Mouse (Mus musculus) liver, embryonic 11.5 days (tissue): Measurements from ENCODE around the gene Cald1. TPM values are rescaled to one million over a fixed set of nuclear protein-coding genes. Genes with fewer than 3 reads are reported as not detected.

Experiments
- ATAC-seq: fragments of 200-750 bp; cut with Nextera tagmentation; replicated peaks from 2 replicates; pipeline ENCODE4 v1.8.0; 2017; ENCODE audit warnings: moderate number of reproducible peaks, mild to moderate bottlenecking, moderate TSS enrichment, moderate library complexity; ENCODE audit not compliant: low FRiP score
- DNase-seq: peaks from one replicate; pipeline ENCODE4 v3.0.0-alpha.2; 2017; ENCODE audit warnings: low spot score
- H3K27ac ChIP-seq: fragments of 300-500 bp; sonication (generic); 2 replicates; pipeline ENCODE4 v1.5.1; 2014; ENCODE audit warnings: mild to moderate bottlenecking, low read depth, low read length, control low read depth
- H3K27me3 ChIP-seq: fragments of 300-500 bp; sonication (generic); replicated peaks from 2 replicates; pipeline ENCODE4 v1.6.1; 2014; ENCODE audit warnings: low read length, mixed read lengths; ENCODE audit not compliant: control insufficient read depth, insufficient read depth
- H3K36me3 ChIP-seq: fragments of 300-500 bp; sonication (generic); 2 replicates; pipeline ENCODE4 v1.6.1; 2014; ENCODE audit warnings: mild to moderate bottlenecking, low read length, moderate library complexity, mixed read lengths; ENCODE audit not compliant: control insufficient read depth, insufficient read depth
- H3K4me1 ChIP-seq: fragments of 300-500 bp; sonication (generic); replicated peaks from 2 replicates; pipeline ENCODE4 v1.6.1; 2014; ENCODE audit warnings: low read length, mixed read lengths; ENCODE audit not compliant: control insufficient read depth, insufficient read depth
- H3K4me2 ChIP-seq: fragments of 300-500 bp; sonication (generic); 2 replicates; pipeline ENCODE4 v1.6.1; 2014; ENCODE audit warnings: mild to moderate bottlenecking, control low read depth, moderate library complexity
- H3K4me3 ChIP-seq: fragments of 300-500 bp; sonication (generic); 2 replicates; pipeline ENCODE4 v1.5.1; 2014; ENCODE audit warnings: low read depth, low read length, control low read depth
- H3K9ac ChIP-seq: fragments of 300-500 bp; sonication (generic); 2 replicates; pipeline ENCODE4 v1.6.1; 2014; ENCODE audit warnings: low read depth, low read length, control low read depth
- H3K9me3 ChIP-seq: fragments of 300-500 bp; sonication (generic); 2 replicates; pipeline ENCODE4 v1.6.1; 2016; ENCODE audit warnings: low read length, inconsistent platforms, mixed read lengths; ENCODE audit not compliant: control insufficient read depth
- WGBS: fragments of 180-500 bp; shearing (Covaris S2); extraction: QIAGEN DNeasy Blood & Tissue Kit; methylation state at CpG from one replicate; pipeline ENCODE4 v1.1.7; 2014; 5-methylcytosine and 5-hydroxymethylcytosine counted together
- polyA plus RNA-seq: library from polyadenylated mRNA; unstranded; fragments of >200 nt; fragmentation: Nextera tagmentation; extraction: Ambion mirVana; gene quantifications from 2 replicates; pipeline ENCODE4 v1.2.1, GENCODE M21; 2014

The Cald1 gene
- polyA plus RNA-seq, 1 experiment from 2014 or later: 134 TPM

DNA sequence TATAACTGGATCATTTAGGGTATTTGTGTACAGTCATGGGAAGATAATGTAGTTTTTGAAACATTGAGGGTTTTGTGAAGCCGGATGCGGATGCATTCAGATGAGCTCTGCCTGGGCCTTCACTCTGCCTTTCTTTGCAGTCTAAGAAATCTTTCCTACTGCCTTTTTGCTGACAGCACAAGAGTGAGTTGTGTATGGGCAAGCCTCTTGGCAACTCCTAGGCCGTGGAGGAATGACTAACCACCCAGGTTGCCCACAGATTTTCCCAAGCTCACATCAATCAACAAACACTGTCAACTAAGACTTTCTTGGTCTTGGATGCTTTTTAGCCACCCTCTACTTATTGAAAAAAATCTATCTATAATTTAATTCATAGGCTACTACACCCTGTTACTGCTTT, 26.2 kb downstream of the Cald1 start:
- 82% methylated on average over 3 of the region's 3 CpGs for WGBS
- H3K9me3 ChIP-seq: no peaks in the 10 kb centered on the region
- no peaks in the 10 kb centered on the region for H3K27me3 ChIP-seq
- H3K4me1 ChIP-seq: no peaks in the 10 kb centered on the region
- H3K9ac ChIP-seq: no peak overlapping the region
- H3K4me3 ChIP-seq: no peak overlapping the region
- H3K36me3 ChIP-seq: no peaks in the 10 kb centered on the region
- DNase-seq (no peak), ATAC-seq (no peak)
- no peak overlapping the region for H3K27ac ChIP-seq
- no peak overlapping the region for H3K4me2 ChIP-seq

DNA sequence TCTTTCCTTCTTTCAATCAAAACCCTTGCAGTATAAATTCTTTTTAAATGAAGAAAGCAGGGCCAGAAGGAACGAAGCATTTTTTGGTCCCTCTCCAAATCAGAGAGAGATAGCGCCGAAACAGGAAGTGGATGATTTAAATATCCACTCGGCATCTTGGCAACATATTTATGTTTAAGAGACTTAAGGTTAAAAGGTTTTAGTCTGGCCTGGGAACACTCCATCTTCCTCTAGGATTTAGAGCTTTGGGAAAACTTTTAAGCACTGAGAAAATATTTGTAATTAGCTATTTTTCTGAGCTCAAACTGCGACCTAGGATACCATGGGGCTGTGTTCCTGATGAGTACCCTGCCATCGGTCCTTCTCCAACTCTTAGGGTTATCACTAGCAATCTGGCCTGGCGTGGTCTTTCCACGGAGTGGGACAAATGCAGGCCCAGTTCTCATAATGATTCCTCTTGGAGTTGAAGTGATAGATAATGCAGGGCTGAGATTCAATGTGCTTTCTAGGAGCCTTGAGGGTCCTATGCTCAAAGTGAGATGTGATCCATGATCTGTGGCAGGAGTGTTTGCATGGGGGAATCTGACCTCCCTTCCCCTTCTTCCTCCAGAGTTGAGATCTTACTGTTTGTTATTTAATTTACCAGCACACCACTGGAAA, 28.4 kb downstream of the Cald1 start:
- Histone ChIP-seq H3K4me3 (no peak overlapping the region), H3K4me2 (no peak overlapping the region), H3K27ac (no peak overlapping the region), H3K9me3 (no peaks in the 10 kb centered on the region), H3K36me3 (no peaks in the 10 kb centered on the region), H3K9ac (no peak overlapping the region), H3K4me1 (no peaks in the 10 kb centered on the region), H3K27me3 (no peaks in the 10 kb centered on the region)
- peak; percentile 21 for DNase-seq
- WGBS: 61% methylated on average over 8 of the region's 8 CpGs
- ATAC-seq: no peak

DNA sequence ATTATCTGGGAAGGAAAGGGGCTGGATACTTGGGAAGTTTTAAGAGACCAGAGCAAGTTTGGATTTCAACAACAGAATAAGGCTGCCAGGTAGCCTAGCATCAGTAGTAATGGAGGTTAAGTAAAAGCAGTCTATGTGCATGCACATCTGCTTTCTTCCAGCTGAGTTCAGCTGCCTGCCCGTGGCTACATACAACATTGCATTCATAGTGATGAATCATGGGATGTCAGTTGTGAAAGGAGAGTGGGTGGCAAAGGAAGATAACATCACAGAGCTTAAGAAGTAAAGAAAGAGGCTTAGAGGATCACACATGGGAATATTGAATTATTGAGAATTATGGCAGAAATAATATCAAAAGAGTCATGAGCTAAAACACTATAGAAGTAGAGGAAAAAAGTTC, 29.8 kb downstream of the Cald1 start:
- ATAC-seq: no peak
- no peak overlapping the region for H3K4me2 ChIP-seq
- H3K27ac ChIP-seq: no peak overlapping the region
- no peaks in the 10 kb centered on the region for H3K27me3 ChIP-seq
- DNase-seq: no peak
- no peaks in the 10 kb centered on the region for H3K4me1 ChIP-seq
- no peaks in the 10 kb centered on the region for H3K9me3 ChIP-seq
- no peaks in the 10 kb centered on the region for H3K36me3 ChIP-seq
- no peak overlapping the region for H3K4me3 ChIP-seq
- WGBS: 50% methylated on average over 1 of the region's 1 CpGs
- no peak overlapping the region for H3K9ac ChIP-seq

DNA sequence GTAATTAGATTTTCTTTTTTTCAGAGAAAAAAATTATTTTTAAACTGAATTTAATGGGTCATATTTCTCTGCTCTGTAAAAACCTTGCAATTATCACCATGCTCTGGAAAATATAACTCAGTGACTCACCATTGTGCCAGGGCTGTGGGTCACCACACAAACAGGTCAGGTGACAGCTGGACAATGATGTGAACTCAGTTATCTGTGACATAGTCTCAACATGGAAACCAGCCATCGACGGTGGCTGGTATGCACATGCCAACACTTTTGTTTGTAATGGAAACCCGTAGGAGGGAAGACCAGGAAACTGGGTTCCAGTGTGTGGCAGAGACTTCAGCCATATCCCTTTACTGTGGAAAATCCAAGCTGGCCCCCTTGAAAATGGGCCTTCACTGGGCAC, 35.5 kb downstream of the Cald1 start:
- H3K27me3 ChIP-seq: no peaks in the 10 kb centered on the region
- H3K4me1 ChIP-seq: no peaks in the 10 kb centered on the region
- DNase-seq: peak; percentile 15
- no peak overlapping the region for H3K27ac ChIP-seq
- WGBS: 68% methylated on average over 3 of the region's 3 CpGs
- H3K9ac ChIP-seq: no peak overlapping the region
- no peaks in the 10 kb centered on the region for H3K36me3 ChIP-seq
- no peak overlapping the region for H3K4me3 ChIP-seq
- ATAC-seq: no peak
- no peaks in the 10 kb centered on the region for H3K9me3 ChIP-seq
- no peak overlapping the region for H3K4me2 ChIP-seq

DNA sequence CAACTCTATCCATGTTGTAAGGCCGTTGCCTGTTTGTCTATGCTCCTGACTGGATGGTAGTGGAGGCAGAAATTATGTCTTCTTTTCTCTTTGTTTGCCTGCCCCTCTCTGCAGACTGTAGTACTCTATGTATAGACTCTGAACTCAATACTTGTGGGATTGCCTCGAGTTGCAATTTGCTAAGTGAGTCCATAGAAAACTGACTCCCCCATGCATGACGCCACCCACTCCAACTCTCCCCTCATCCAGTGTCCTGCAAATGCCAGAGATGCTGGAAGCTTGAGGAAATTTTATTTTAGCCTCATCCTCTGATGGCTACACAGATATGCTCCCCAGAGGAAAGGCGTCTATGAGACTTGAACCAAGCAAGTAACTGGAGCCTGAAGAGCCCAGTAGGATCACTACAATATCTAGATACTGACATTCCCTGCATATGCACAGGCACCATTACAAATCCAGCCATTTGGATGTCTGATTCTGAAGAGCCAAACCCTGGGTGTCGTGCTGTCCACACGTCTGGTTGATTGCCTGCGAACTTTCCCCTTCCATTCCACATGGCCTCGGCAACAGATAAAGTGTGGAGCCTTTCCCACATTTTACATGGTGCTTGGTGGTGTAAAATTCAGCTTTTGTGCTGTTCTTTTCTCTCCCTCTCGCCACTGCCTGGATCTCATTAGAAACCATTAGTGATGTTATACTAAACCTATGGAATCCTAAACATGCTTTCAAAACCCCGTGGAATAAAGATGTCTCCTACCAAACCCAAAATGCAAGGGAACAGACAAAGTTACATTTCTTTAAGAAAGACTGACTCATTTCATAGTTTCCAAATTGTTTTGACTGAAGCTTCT, 39.5 kb downstream of the Cald1 start:
- DNase-seq: peak; percentile 26
- Histone ChIP-seq H3K4me1 (no peaks in the 10 kb centered on the region), H3K4me3 (no peak overlapping the region), H3K4me2 (no peak overlapping the region), H3K9ac (no peak overlapping the region), H3K36me3 (no peaks in the 10 kb centered on the region), H3K27ac (peak overlapping the region; percentile 30; the same call in 1 of the 2 replicates), H3K27me3 (no peaks in the 10 kb centered on the region), H3K9me3 (no peaks in the 10 kb centered on the region)
- no peak for ATAC-seq
- WGBS: 71% methylated on average over 10 of the region's 10 CpGs

DNA sequence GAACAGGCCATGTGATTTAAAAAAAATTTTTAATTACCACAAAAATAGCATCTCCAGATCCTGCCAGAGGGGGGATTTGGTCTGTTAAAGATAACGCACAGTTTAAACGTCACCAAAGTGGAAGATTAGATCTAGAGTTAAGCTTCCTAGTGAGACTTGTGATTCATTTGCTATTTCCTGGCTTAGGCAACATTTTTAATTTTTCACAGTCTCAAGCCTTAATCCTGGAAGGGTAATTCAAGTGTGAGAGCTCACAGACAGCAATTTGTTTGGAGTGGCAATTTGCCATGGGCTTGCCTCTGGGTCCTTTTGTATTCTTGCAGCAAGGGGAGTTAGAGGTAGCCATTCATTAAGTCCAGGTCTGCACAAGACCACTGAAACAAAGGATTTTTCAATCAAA, 40.4 kb downstream of the Cald1 start:
- H3K27ac ChIP-seq: no peak overlapping the region
- WGBS: 47% methylated on average over 2 of the region's 2 CpGs
- no peaks in the 10 kb centered on the region for H3K4me1 ChIP-seq
- ATAC-seq (no peak), DNase-seq (peak; percentile 5)
- H3K27me3 ChIP-seq: no peaks in the 10 kb centered on the region
- H3K4me2 ChIP-seq: no peak overlapping the region
- no peaks in the 10 kb centered on the region for H3K9me3 ChIP-seq
- H3K4me3 ChIP-seq: no peak overlapping the region
- H3K36me3 ChIP-seq: no peaks in the 10 kb centered on the region
- no peak overlapping the region for H3K9ac ChIP-seq

DNA sequence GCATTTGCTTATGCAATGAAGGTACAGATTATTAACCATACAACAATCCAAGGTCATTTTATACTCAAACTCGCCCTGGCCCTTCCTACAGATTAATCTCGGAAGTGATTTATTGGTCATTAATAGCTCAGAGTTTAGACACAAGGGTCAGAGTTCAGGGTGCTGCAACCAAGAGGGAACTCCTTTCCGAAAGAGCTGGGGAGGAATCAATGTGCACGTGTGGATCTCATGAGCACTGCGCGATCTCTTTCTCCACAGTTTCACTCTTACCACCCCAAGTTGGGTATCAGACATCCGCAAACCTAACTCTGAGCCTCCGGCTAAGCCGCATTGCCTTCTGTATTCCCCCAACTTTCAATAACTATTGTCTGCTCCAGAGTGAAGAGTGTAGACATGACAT, 41.9 kb downstream of the Cald1 start:
- 80% methylated on average over 9 of the region's 9 CpGs for WGBS
- Histone ChIP-seq H3K4me2 (no peak overlapping the region), H3K27me3 (no peaks in the 10 kb centered on the region), H3K9ac (no peak overlapping the region), H3K4me1 (no peaks in the 10 kb centered on the region), H3K9me3 (no peaks in the 10 kb centered on the region), H3K4me3 (no peak overlapping the region), H3K27ac (no peak overlapping the region), H3K36me3 (no peaks in the 10 kb centered on the region)
- ATAC-seq: no peak
- peak; percentile 21 for DNase-seq

DNA sequence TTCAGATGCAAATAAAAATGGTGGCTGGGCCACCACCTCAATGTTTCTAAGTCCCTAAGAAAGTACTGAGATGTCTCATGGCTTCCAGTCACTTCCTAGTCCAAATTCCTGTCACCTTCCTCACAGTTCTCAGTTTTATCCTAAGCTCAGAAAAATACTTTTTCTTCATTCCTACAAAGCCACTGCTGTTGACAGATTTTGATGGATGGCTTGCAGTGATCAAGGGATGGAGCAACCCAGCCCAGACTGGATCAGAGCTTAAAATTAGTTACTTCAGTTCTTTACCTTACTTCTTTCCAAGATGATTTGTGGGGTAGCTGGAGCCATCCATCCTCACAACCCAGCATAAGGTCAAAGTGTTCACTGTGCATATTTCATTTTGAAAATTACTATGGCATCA, 42.8 kb downstream of the Cald1 start:
- H3K9me3 ChIP-seq: no peaks in the 10 kb centered on the region
- DNase-seq: peak; percentile 8
- H3K9ac ChIP-seq: no peak overlapping the region
- H3K27ac ChIP-seq: no peak overlapping the region
- no peaks in the 10 kb centered on the region for H3K4me1 ChIP-seq
- H3K27me3 ChIP-seq: no peaks in the 10 kb centered on the region
- no peak overlapping the region for H3K4me3 ChIP-seq
- no peak for ATAC-seq
- H3K36me3 ChIP-seq: no peaks in the 10 kb centered on the region
- H3K4me2 ChIP-seq: no peak overlapping the region

DNA sequence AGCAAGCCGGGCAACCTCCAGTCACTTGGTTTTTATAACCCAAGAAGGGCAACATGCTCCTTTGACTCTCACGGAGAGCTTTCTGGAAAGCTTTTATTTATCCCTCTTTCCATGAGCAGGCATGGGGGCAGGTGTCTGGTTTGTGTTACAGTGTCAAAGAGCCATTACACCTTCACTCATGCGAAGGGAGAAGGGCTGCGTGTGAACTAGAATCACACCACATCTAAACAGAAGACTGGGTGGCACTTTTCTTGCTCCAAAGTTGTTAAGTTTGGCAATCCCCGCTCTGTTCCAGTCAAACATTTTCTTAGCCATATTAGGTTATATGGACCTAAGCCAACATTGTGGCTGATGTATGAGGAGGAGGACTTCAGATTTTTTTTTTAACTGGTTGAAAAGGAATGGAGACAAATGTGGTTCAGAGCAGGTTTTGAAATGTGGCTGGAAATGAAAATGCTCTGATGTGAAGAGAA, 43.8 kb downstream of the Cald1 start:
- no peak overlapping the region for H3K4me2 ChIP-seq
- 84% methylated on average over 5 of the region's 5 CpGs for WGBS
- H3K4me1 ChIP-seq: no peaks in the 10 kb centered on the region
- H3K27me3 ChIP-seq: no peaks in the 10 kb centered on the region
- no peak for ATAC-seq
- no peak overlapping the region for H3K9ac ChIP-seq
- no peak overlapping the region for H3K27ac ChIP-seq
- H3K36me3 ChIP-seq: no peaks in the 10 kb centered on the region
- H3K9me3 ChIP-seq: no peaks in the 10 kb centered on the region
- DNase-seq: peak; percentile 24
- H3K4me3 ChIP-seq: no peak overlapping the region
